Mouse (Mus musculus) activated CD4-positive, CD25-positive, alpha-beta regulatory T cell, adult 9 weeks (primary cell): ENCODE data around the gene Tex48. TPM values are rescaled to one million over a fixed set of nuclear protein-coding genes. Genes with fewer than 3 reads are reported as not detected.

Experiments used
- polyA plus RNA-seq: library from polyadenylated mRNA; unstranded; fragments of 100-300 nt; shearing (Covaris generic); gene quantifications from one replicate; pipeline ENCODE4 v1.2.1, GENCODE M21; 2017

The Tex48 gene
- polyA plus RNA-seq, result not detected

DNA sequence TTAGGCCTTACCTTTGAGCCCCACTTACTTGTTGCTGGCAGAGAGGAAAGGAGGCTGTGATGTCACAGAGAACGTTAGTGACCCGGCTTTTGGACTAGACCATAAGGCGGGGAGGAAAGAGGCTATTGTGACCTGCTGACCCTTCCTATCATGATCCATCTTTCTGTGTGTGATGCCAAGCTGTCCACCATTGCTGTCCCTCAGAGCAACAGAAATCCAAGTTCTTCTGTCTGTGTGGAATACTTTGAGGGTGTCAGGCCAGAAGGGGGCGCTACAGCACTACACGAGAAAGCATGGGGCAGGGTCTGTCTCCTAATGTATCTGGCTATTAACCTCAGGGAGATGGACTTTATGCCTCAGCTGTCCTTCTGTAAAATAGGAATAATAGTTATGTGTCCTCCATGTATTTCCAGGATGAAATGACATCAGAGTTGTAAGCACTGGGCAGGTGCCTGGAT, at the start of gene Tex48:
Gene Tex48 (minus strand): TSS at position 51 of the 458 bp plus-strand sequence.

DNA sequence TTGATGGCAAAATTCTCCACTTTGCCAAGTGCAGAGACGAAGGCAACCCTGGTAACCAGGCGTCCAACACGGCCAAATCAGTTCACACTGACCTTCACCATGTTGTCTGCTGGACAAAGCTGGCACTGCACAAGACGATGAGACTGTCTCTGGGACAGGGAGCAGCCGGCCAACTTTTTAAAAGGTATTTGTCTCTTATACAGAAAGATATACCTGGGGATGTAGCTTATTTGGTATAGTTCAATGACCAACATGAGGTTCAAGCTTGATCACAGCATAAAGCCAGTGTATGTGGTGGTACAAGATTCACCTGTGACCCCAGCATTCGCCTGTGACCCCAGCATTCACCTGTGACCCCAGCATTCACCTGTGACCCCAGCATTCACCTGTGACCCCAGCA, 41.1 kb upstream of the Tex48 start, which contains the start of gene Gm11214:
Gene Gm11214 (minus strand): TSS at position 101 of the 400 bp plus-strand sequence.

DNA sequence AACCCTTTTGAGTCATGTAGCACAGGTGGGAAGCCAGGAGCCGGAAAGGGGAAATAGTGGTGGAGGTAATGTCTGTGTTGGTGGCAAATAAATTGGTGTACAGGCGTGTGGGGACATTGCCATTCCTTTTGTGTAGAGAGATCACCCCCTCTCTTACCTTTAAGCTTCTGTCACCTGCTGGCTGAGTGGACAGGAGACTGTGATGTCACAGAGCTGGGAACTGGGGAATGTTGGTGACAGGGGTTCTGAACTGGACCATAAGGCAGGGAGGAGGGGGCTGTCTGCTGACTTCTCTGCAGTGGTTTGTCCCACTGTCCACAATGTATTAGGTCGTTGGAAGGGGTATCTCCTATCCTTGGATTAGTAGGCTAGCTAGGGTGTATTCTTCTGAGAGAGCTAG, 17.3 kb downstream of the Tex48 start, which contains the start of gene Gm11213:
Gene Gm11213 (minus strand): TSS at position 317 of the 400 bp plus-strand sequence.

DNA sequence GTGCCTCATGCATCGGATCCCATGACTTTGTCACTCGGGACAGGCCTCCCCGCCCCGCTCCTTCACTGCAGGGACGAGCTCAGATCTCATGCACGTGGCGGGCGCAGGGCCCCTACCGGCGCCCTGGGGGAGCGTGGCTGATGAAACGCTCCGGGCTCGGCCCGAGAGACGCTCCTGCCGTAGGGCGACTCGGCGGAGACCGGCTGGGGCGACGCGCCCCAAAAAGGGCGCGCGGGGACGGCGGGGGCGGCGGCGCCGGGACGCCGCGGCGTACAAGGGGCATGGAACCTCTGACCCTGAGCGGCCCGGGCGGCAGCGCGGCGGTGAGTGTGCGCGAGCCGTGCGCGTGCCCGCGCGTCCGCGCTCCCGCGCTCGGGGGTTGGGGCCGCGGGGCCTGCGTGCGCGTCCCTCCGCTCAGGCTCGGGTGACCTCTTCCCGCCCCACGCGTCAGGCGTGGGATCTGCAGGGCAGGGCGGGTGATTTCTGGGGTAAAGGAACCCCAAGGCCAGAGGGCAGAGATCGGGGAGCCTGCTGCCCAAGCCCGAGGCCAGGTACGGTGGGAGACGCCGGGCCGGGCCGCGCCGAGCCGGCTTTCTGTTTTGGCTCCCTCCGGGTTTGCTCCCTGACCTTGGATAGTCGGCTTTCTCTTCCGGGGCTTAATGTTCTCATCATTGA, 63.7 kb downstream of the Tex48 start, which contains the start of gene Tmem268:
Gene Tmem268 (plus strand): TSS at position 375 of the 675 bp plus-strand sequence.

Other genes starting within 250 kb of the Tex48 start
- gene Akna, start 219.1 kb downstream of the Tex48 start, polyA plus RNA-seq, result 483 TPM
- 1.1 TPM for gene Whrn, start 126.4 kb downstream of the Tex48 start, polyA plus RNA-seq
- gene Atp6v1g1, start 77.7 kb downstream of the Tex48 start, polyA plus RNA-seq, result 149 TPM
- gene Tmem268, start 63.6 kb downstream of the Tex48 start, polyA plus RNA-seq, result 30.0 TPM
- not detected for gene Gm11213, start 17.2 kb downstream of the Tex48 start, polyA plus RNA-seq
- gene Gm11214, start 41.0 kb upstream of the Tex48 start, polyA plus RNA-seq, result not detected
- gene Tnfsf15, start 122.7 kb upstream of the Tex48 start, polyA plus RNA-seq, result 0.75 TPM
- gene Tnfsf8, start 238.9 kb upstream of the Tex48 start, polyA plus RNA-seq, result 73.4 TPM